Mouse (Mus musculus): ENCODE measurements around the gene Msn.
"Not testable (repeated sequence)": the region's sequence is repeated elsewhere in the genome, so short reads cannot be mapped to it uniquely, and the experiment has no call there.

Gene Msn

DNA sequence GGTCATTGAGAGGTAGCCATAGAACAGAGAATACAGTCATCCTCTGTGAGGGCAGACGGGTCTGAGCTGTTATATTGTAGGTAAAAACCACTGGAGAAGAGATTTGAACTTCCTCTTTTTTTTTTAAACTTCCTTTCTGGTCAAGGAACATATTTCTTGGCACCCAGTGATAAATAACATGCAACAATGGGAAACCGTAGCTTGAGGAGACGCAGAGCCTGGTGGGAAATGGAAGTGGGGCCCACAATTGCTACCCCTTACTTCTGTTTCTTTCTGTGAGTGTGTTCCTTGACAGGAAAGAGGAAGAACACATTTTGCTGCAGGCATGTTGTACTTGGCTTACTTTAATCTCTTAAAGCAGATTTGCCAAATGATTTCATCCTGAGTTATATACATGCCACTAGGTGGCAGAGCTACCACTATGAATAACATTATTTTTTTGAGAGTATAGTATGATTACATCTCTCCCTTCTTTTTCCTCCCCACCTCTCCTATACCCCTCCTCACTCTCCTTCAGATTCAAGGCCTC, 49.2 kb downstream of the Msn start:
- no peak for DNase-seq (ENCODE audit: low read depth, low spot score)

DNA sequence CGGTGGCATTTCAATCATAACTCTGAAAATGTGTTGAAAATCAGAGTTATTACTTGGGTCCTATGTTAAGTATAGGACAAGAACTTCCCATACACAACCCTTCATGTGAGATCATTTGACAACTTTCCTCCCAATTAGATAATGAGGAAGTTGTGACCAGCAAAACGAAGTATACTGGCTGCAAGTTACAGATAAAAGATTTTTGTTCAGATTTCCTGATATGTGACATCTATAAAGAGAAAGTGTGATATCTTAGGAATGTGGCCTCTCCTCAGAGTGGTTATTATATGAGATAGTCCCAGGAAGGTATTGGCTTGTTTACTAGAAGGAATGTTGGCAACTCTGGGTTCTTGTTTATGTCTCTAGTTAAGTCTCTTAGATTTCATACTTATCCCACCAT, 52.4 kb downstream of the Msn start:
- DNase-seq (ENCODE audit: low read depth, low spot score), result no peak

DNA sequence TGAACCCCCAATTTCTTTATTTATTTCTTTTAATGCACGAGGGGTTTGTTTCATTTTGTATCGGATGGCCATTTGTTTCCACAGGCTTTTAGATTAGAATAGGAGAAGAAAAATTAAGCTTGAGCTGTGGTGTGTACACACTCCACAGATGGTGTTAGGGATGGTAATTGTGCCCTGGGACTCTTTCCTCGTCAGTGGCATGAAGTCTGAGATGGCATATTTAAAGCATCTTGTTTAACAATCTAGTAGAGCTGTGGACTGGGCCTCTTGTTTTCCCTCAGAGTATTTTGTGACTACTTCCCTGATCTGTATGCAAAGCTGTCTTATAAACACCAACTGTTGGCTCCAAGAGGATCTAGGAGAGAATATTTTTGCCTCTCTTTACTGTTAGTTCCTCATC, 57.5 kb downstream of the Msn start:
- no peak for DNase-seq (ENCODE audit: low read depth, low spot score)

DNA sequence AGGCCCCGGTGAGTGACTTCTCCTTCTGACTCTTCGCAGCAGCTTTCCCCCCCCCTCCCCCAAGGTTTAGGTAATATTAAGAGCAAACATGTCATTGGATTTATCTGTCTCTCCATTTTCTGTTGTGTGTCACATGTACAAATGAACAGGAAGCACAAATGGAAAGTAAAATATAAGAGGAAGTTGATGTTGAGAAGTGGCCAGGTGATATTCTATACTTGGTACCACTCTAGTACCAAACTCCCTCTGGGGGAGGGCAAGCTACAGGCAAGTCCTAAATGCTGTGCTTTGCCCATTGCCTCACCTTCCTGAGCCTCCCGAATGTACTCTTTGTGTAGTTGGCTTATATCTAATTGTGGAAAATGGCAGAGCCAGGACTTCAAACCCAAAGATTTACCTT, 62.1 kb downstream of the Msn start:
- no peak for DNase-seq (ENCODE audit: low read depth, low spot score)

DNA sequence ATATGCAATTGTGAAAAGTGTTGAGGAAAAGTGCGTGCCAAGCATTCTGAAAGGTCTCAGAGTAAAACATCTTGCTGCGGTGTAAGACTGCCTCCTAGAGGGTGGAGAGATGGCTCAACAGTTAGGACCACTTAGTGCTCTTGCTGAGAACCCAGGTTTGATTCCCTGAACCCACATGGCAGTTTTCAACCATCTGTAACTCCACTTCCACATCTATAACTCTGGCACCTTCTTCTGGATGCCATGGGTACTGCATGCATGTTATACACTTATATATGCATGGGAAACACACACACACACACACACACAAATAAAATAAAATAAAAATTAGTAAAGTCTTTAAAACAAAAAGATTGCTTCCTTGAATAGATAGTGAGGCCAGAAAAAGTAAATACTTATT, 66.7 kb downstream of the Msn start:
- DNase-seq (ENCODE audit: low read depth, low spot score), result peak; percentile 6

DNA sequence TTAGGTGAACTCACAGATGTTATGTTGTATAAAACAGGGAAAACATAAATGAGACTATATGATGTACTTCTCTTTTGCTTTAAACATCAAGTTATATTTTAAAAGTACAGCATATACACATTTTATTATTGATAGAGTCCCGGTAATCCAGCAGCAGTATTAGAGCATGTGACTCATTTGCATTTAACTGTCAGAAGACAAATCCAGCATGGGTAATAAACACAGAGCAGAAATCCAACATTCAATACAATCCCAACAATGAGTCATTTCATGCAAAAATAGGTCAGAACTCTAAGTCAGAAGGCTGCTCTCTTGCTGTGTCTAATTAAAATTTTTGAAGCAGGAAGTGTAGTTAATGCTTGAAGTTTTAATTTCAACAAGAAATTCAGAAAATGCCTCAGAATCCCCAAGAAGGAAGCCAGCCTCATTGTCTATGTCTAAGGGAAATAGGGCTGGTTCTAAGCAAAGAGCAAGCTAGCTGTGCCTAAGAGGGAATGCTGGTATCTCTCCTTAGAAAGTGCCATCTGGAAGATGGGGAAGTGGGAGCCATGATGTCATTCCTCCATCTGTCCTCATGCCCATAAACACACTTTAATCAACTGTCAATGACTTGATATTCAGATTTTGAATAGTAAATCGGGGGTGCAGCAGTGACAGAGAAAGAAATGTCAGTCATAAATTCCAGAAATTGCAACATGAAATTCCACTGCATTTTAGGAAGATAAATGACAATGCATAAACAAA, 76.0 kb downstream of the Msn start:
- DNase-seq (ENCODE audit: low read depth, low spot score), result no peak

DNA sequence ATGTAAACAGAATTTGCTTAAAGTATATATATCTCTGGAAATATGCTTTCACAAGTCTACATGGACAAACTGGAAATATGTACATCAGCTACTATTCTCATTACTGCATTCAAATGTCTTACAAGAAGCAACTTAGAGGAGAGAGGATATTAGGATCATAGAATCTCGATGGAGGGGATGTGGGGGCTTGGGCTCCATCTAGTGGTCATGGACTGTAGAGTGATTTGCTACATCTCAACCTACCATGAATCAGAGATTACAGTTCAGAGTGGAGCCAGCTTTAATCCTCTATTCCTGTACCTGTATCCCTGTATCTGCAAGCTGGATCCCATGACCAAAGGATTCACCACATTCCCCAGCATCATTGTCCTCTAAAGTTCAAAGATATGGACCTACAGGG, 82.6 kb downstream of the Msn start:
- peak; percentile 20 for DNase-seq (ENCODE audit: low read depth, low spot score)

DNA sequence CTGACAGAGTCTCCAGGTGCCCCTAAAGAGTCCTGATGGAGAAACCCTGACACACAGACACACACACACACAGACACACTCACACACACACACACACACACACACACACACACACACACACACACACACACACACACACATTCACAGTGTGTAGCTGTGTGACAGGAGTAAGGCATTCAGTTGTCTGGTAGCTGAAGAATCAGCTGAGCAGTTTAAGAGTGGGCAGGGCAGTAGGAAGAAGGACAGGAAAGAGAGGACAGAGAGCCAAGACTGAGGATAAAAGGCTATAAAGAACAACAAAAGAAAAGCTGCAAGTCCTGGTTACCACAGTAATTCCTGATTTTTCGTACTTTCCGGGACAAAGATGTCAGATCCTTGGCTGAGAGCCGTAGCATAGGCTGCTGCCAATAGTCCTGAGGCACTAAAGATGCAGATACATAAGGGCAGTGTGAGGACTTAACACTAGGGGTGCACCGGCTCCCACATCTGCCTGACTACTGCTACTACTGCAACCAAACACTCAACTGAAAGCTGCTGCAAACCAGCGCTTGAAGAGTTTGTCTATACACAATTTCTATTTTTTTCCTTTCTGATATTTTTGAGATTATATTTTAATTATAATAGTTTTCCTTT, 88.4 kb downstream of the Msn start:
- no peak for DNase-seq (ENCODE audit: low read depth, low spot score)

DNA sequence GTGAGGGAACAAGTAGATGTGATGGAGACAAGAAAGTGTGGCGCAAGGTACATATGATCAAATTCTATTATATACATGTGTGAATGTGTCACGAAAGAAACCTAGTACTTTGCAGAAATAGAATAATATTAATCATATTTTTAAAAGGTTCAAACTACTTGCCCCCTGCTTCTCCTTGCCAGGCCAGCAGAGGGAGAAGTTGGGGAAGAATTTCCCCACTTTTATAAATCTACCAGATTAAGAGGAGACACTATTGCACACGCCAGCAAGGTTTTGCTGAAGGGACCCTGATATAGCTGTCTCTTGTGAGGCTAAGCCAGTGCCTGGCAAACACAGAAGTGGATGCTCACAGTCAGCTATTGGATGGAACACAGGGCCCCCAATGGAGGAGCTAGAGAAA, 109.3 kb downstream of the Msn start:
- DNase-seq (ENCODE audit: low read depth, low spot score), result not testable (repeated sequence)

DNA sequence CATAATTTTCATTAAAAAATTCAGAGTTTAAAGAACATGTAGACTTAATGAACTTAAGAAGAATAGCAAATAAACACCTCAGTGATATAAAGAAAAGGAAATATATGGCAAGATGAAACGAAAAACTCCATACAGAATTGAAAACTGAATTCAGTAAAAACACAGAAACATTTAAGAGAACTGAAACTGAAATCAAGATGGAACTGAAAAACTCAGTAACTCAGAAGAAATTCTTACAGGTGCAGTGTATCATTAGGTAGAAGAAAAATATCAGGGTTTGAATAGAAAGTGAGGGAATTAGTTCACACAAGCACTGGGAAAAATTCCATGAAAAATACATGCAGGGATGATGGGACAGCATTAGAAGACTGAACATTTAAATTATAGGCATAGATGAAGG, 111.0 kb downstream of the Msn start:
- DNase-seq (ENCODE audit: low read depth, low spot score), result no peak

DNA sequence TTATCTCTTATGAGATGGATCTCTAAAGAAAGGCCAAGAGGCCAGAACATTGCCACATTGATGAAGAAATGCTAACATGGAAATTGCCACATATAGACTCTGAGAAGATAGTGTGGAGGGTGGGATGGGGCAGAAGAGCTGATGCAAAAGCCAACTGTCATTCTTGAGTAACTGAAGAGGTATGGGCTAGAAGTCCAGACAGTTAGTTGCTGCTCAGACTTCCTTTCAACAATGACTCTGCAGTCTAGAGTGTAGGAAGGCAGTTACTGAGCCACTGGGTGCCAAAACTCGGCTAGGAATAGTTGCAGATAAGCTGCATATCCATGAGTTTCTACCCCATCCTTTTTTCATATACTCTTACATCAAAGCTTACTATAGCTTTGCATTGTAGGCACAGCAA, 122.2 kb downstream of the Msn start:
- no peak for DNase-seq (ENCODE audit: low read depth, low spot score)
